Mouse (Mus musculus): ENCODE data around the gene Bmp8b. TPM values are rescaled to one million over a fixed set of nuclear protein-coding genes. Genes with fewer than 3 reads are reported as not detected.
A peak's percentile ranks its signal among the peaks of the same experiment; 100 is the strongest.
"Not testable (repeated sequence)": the region's sequence is repeated elsewhere in the genome, so short reads cannot be mapped to it uniquely, and the experiment has no call there.

Gene Bmp8b
- polyA plus RNA-seq, 1 experiment from 2014 or later, result 0.23 TPM

DNA sequence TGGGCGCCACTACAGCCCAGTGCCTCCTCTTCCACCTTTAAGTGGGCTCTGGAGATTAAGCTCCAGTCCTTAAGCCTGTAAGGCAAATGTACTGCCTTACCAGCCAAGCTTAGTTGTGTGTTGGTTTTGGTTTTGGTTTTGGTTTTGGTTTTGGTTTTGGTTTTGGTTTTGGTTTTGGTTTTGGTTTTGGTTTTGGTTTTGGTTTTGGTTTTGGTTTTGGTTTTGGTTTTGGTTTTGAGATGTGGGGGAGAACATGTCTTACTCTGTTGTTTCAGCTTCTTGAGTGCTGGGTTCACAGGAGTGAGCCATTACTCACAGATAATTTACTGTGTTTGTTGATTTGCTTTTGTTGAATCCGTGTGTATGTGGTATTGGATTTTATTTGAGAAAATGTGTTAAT lies 19.7 kb upstream of the Bmp8b start:
- ATAC-seq (replicated peaks), result no peak
- Histone ChIP-seq H3K36me3 (no peaks in the 10 kb centered on the region), H3K4me3 (no peak overlapping the region), H3K27me3 (no peaks in the 10 kb centered on the region), H3K9ac (replicated peaks) (no peak overlapping the region), H3K4me1 (peaks cover 8% of the 10 kb centered on the region; the same call in 1 of the 2 replicates), H3K4me2 (replicated peaks) (no peak overlapping the region), H3K9me3 (no peaks in the 10 kb centered on the region), H3K27ac (replicated peaks) (no peak overlapping the region)
- WGBS, result 82% methylated on average over 2 of the region's 2 CpGs

- no peak overlapping the region for H3K4me2 ChIP-seq (replicated peaks)
- H3K9me3 ChIP-seq, result no peaks in the 10 kb centered on the region
- no peak for ATAC-seq (replicated peaks)
- no peaks in the 10 kb centered on the region for H3K27me3 ChIP-seq
- no peak overlapping the region for H3K27ac ChIP-seq (replicated peaks)
- no peaks in the 10 kb centered on the region for H3K36me3 ChIP-seq
- H3K4me1 ChIP-seq, result 0 out of 2 replicates have a peak, but pooled peaks cover 4% of the 10 kb centered on the region
- WGBS, result 87% methylated on average over 4 of the region's 4 CpGs
- no peak overlapping the region for H3K4me3 ChIP-seq
- H3K9ac ChIP-seq (replicated peaks), result no peak overlapping the region
Measured at GRCm38 (mm10) chr4:123086381-123086780, 18.6 kb upstream of the Bmp8b start.

- WGBS, result 65% methylated on average over 5 of the region's 5 CpGs
- no peak for ATAC-seq (replicated peaks)
- Histone ChIP-seq H3K4me3 (no peak overlapping the region), H3K27ac (replicated peaks) (no peak overlapping the region), H3K9ac (replicated peaks) (no peak overlapping the region), H3K9me3 (no peaks in the 10 kb centered on the region), H3K4me2 (replicated peaks) (no peak overlapping the region), H3K4me1 (0 out of 2 replicates have a peak, but pooled peaks cover 4% of the 10 kb centered on the region), H3K36me3 (no peaks in the 10 kb centered on the region), H3K27me3 (no peaks in the 10 kb centered on the region)
Measured at GRCm38 (mm10) chr4:123092621-123093020, 12.3 kb upstream of the Bmp8b start.

GRCm38 (mm10) chr4:123093064-123093776 lies 11.7 kb upstream of the Bmp8b start:
- H3K36me3 ChIP-seq, result no peaks in the 10 kb centered on the region
- no peak overlapping the region for H3K4me2 ChIP-seq (replicated peaks)
- no peak overlapping the region for H3K4me3 ChIP-seq
- no peaks in the 10 kb centered on the region for H3K9me3 ChIP-seq
- 65% methylated on average over 17 of the region's 17 CpGs for WGBS
- H3K27ac ChIP-seq (replicated peaks), result no peak overlapping the region
- no peaks in the 10 kb centered on the region for H3K27me3 ChIP-seq
- no peak overlapping the region for H3K9ac ChIP-seq (replicated peaks)
- ATAC-seq (replicated peaks), result no peak
- 0 out of 2 replicates have a peak, but pooled peaks cover 4% of the 10 kb centered on the region for H3K4me1 ChIP-seq

GRCm38 (mm10) chr4:123093869-123094268 lies 11.1 kb upstream of the Bmp8b start:
- H3K27me3 ChIP-seq, result no peaks in the 10 kb centered on the region
- H3K4me3 ChIP-seq, result no peak overlapping the region
- WGBS, result 82% methylated on average over 8 of the region's 9 CpGs
- no peaks in the 10 kb centered on the region for H3K9me3 ChIP-seq
- no peak overlapping the region for H3K27ac ChIP-seq (replicated peaks)
- no peaks in the 10 kb centered on the region for H3K36me3 ChIP-seq
- H3K4me2 ChIP-seq (replicated peaks), result no peak overlapping the region
- H3K4me1 ChIP-seq, result 0 out of 2 replicates have a peak, but pooled peaks cover 2% of the 10 kb centered on the region
- no peak overlapping the region for H3K9ac ChIP-seq (replicated peaks)
- no peak for ATAC-seq (replicated peaks)

DNA sequence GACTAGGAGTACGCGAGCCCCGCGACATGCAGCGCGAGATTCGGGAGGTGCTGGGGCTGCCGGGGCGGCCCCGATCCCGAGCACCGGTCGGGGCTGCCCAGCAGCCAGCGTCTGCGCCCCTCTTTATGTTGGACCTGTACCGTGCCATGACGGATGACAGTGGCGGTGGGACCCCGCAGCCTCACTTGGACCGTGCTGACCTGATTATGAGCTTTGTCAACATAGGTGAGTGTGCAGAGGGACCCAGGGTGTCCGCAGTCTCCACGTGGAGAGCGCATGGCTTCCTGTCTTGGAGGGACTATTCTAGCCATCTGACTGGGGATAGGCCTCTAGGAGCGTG lies 456 bp downstream of the Bmp8b start:
- no peak overlapping the region for H3K27ac ChIP-seq (replicated peaks)
- WGBS, result 29% methylated on average over 24 of the region's 24 CpGs
- peak overlapping the region; percentile 28 for H3K4me3 ChIP-seq
- H3K9ac ChIP-seq (replicated peaks), result no peak overlapping the region
- ATAC-seq (replicated peaks), result 0 out of 2 replicates have a peak, but pooled peaks have one; percentile 35
- peaks cover 28% of the 10 kb centered on the region for H3K27me3 ChIP-seq
- H3K36me3 ChIP-seq, result no peaks in the 10 kb centered on the region
- H3K9me3 ChIP-seq, result no peaks in the 10 kb centered on the region
- peak overlapping the region; percentile 45 for H3K4me2 ChIP-seq (replicated peaks)
- H3K4me1 ChIP-seq, result peaks cover 13% of the 10 kb centered on the region

GRCm38 (mm10) chr4:123105929-123106328 lies 964 bp downstream of the Bmp8b start:
- Histone ChIP-seq H3K27me3 (peaks cover 28% of the 10 kb centered on the region), H3K4me1 (peaks cover 13% of the 10 kb centered on the region)
- not testable (repeated sequence) for H3K4me2 ChIP-seq (replicated peaks); H3K9ac ChIP-seq (replicated peaks); H3K4me3 ChIP-seq; H3K27ac ChIP-seq (replicated peaks); H3K36me3 ChIP-seq; H3K9me3 ChIP-seq; ATAC-seq (replicated peaks)
- WGBS, result 92% methylated on average over 7 of the region's 7 CpGs

DNA sequence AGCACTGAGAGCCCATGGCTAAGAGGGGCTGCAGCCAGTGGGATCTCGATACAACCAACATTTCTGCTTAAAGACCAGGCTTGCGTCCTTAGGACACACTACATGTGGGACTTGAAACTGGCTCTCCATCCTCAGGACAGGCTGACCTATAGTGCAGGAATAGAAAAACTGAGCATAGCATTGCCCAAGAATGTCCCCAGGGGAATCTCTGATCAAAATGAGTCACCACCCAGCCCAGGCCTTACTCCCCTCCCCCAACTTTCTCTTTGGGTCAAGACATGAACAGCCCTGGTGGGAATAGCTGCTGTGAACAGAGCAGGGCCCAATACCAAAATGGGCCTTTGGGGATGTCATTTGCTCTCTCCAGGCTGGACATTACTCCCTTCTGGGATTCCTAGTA lies 1.9 kb downstream of the Bmp8b start:
- H3K4me3 ChIP-seq, result no peak overlapping the region
- no peaks in the 10 kb centered on the region for H3K9me3 ChIP-seq
- no peak overlapping the region for H3K4me2 ChIP-seq (replicated peaks)
- H3K27me3 ChIP-seq, result peaks cover 28% of the 10 kb centered on the region
- no peak overlapping the region for H3K27ac ChIP-seq (replicated peaks)
- no peak for ATAC-seq (replicated peaks)
- H3K36me3 ChIP-seq, result no peaks in the 10 kb centered on the region
- H3K9ac ChIP-seq (replicated peaks), result no peak overlapping the region
- peaks cover 13% of the 10 kb centered on the region for H3K4me1 ChIP-seq
- WGBS, result 94% methylated on average over 2 of the region's 2 CpGs

- Histone ChIP-seq H3K36me3 (no peaks in the 10 kb centered on the region), H3K27me3 (peaks cover 28% of the 10 kb centered on the region), H3K9me3 (no peaks in the 10 kb centered on the region), H3K27ac (replicated peaks) (no peak overlapping the region), H3K9ac (replicated peaks) (no peak overlapping the region), H3K4me3 (no peak overlapping the region), H3K4me2 (replicated peaks) (no peak overlapping the region), H3K4me1 (peaks cover 13% of the 10 kb centered on the region)
- 92% methylated on average over 5 of the region's 5 CpGs for WGBS
- ATAC-seq (replicated peaks), result no peak
Measured at GRCm38 (mm10) chr4:123108056-123108455, 3.1 kb downstream of the Bmp8b start.

DNA sequence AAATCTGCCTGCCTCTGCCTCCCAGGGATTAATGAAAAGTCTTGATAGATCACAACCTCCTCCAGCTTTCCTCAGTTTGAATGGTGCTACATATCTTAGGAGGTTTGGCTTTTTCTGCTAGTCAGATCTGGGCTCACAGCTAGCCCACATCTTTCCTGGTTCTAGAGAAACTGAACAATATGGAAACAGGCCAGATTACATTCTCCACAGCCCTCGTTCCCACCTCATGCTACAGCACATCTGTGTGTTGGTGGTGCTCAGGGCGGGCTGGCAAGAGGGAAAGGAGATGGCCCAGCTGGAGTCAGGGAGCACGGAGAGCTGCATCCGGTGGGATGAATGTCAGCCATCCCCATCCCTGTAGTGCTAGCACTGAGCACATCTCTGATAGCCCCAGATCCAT lies 5.8 kb downstream of the Bmp8b start:
- 86% methylated on average over 4 of the region's 4 CpGs for WGBS
- no peak overlapping the region for H3K9ac ChIP-seq (replicated peaks)
- H3K9me3 ChIP-seq, result no peaks in the 10 kb centered on the region
- no peak overlapping the region for H3K4me3 ChIP-seq
- H3K36me3 ChIP-seq, result no peaks in the 10 kb centered on the region
- H3K27me3 ChIP-seq, result peaks cover 12% of the 10 kb centered on the region
- no peak for ATAC-seq (replicated peaks)
- H3K27ac ChIP-seq (replicated peaks), result no peak overlapping the region
- no peaks in the 10 kb centered on the region for H3K4me1 ChIP-seq
- no peak overlapping the region for H3K4me2 ChIP-seq (replicated peaks)

GRCm38 (mm10) chr4:123111275-123111983 lies 6.5 kb downstream of the Bmp8b start:
- H3K36me3 ChIP-seq; H3K27ac ChIP-seq (replicated peaks); H3K9me3 ChIP-seq; H3K4me2 ChIP-seq (replicated peaks); H3K4me1 ChIP-seq; H3K9ac ChIP-seq (replicated peaks); H3K27me3 ChIP-seq; ATAC-seq (replicated peaks); H3K4me3 ChIP-seq: not testable (repeated sequence)
- WGBS, result 75% methylated on average over 10 of the region's 10 CpGs

- Histone ChIP-seq H3K9me3 (no peaks in the 10 kb centered on the region), H3K9ac (replicated peaks) (no peak overlapping the region), H3K4me2 (replicated peaks) (no peak overlapping the region), H3K27ac (replicated peaks) (no peak overlapping the region), H3K4me3 (no peak overlapping the region), H3K4me1 (no peaks in the 10 kb centered on the region), H3K36me3 (no peaks in the 10 kb centered on the region), H3K27me3 (0 out of 2 replicates have a peak, but pooled peaks cover 5% of the 10 kb centered on the region)
- 78% methylated on average over 8 of the region's 8 CpGs for WGBS
- no peak for ATAC-seq (replicated peaks)
Measured at GRCm38 (mm10) chr4:123112216-123112764, 7.3 kb downstream of the Bmp8b start.
